Mouse (Mus musculus) ES-E14 (cell line): ENCODE data around the gene 1700016D06Rik. TPM values are rescaled to one million over a fixed set of nuclear protein-coding genes. Genes with fewer than 3 reads are reported as not detected.

Experiments used
- DNase-seq: peaks from one replicate; pipeline ENCODE4 v3.0.0-alpha.2; 2013; ENCODE audit warnings: low read depth, low spot score
- H3K27ac ChIP-seq: 2 replicates; pipeline ENCODE4 v1.5.1; 2012; ENCODE audit warnings: low read depth, mild to moderate bottlenecking, low read length, moderate library complexity, mixed read lengths; ENCODE audit not compliant: poor library complexity, insufficient read depth, severe bottlenecking
- H3K36me3 ChIP-seq: 2 replicates; pipeline ENCODE4 v1.6.1; 2012; ENCODE audit warnings: mild to moderate bottlenecking, low read length, moderate library complexity, mixed read lengths; ENCODE audit not compliant: control insufficient read depth, poor library complexity, insufficient read depth, severe bottlenecking
- H3K4me1 ChIP-seq, 2 experiments: fragments of 150-350 bp in 1 of 2; sonication (generic) in 1 of 2; 2 replicates each; pipeline ENCODE4 v1.6.1; 2012; ENCODE audit warnings: low read length in 2 of 2, mild to moderate bottlenecking in 1 of 2, mixed read lengths in 1 of 2; ENCODE audit not compliant: control insufficient read depth in 2 of 2, insufficient read depth in 2 of 2, poor library complexity in 1 of 2
- H3K4me3 ChIP-seq, 2 experiments: fragments of 150-350 bp in 1 of 2; sonication (generic) in 1 of 2; 2 replicates each; pipeline ENCODE4 v1.5.1; 2012; ENCODE audit warnings: low read length in 2 of 2, low read depth in 1 of 2, mild to moderate bottlenecking in 1 of 2, mixed read lengths in 1 of 2; ENCODE audit not compliant: insufficient read depth in 1 of 2, poor library complexity in 1 of 2, severe bottlenecking in 1 of 2
- H3K9ac ChIP-seq: 2 replicates; pipeline ENCODE4 v1.6.1; 2012; ENCODE audit warnings: low read depth, mild to moderate bottlenecking, low read length, mixed read lengths; ENCODE audit not compliant: poor library complexity, insufficient read depth, severe bottlenecking
- H3K9me3 ChIP-seq: fragments of 150-350 bp; sonication (generic); 2 replicates; pipeline ENCODE4 v1.6.1; 2012; ENCODE audit warnings: low read depth, mild to moderate bottlenecking, low read length; ENCODE audit not compliant: control insufficient read depth, insufficient read depth
- CHD2 ChIP-seq: IDR thresholded peaks from 2 replicates; pipeline ENCODE4 v1.6.1; 2014; ENCODE audit warnings: mild to moderate bottlenecking, low read depth, low read length, inconsistent platforms
- HCFC1 ChIP-seq: IDR thresholded peaks from 2 replicates; pipeline ENCODE4 v1.6.1; 2012; ENCODE audit warnings: low read length, inconsistent platforms, borderline replicate concordance; ENCODE audit not compliant: insufficient read depth
- MAFK ChIP-seq: IDR thresholded peaks from 2 replicates; pipeline ENCODE4 v1.6.1; 2014; ENCODE audit warnings: mild to moderate bottlenecking, low read depth, low read length, inconsistent platforms; ENCODE audit not compliant: insufficient read depth
- ZC3H11A ChIP-seq: IDR thresholded peaks from 2 replicates; pipeline ENCODE4 v1.6.1; 2012; ENCODE audit warnings: low read depth, mild to moderate bottlenecking, inconsistent platforms, low read length, borderline replicate concordance
- ZNF384 ChIP-seq: IDR thresholded peaks from 2 replicates; pipeline ENCODE4 v1.6.1; 2012; ENCODE audit warnings: low read depth, low read length, inconsistent platforms
- in situ Hi-C, 2 experiments: fragments of 600-800 bp; cut with MboI; formaldehyde crosslinking; loops; one replicate each; pipeline ENCODE4 v1.15.1; 2025; ENCODE audit warnings: low sequenced_read_pairs in 2 of 2, inconsistent platforms in 1 of 2; ENCODE audit not compliant: unreplicated experiment in 2 of 2
- total RNA-seq: library from RNA; depleted of rRNA; stranded (reverse); fragments of 300-350 nt; gene quantifications from 2 replicates; pipeline ENCODE4 v1.2.3, GENCODE M21; 2012

The 1700016D06Rik gene
- total RNA-seq, 1 experiment, result 2.1 TPM

- Histone ChIP-seq H3K4me1 (peaks cover 4 to 12% of the 10 kb centered on the region in 2 experiments), H3K4me3 (no peak overlapping the region), H3K9me3 (no peaks in the 10 kb centered on the region), H3K27ac (no peak overlapping the region), H3K9ac (no peak overlapping the region), H3K36me3 (peaks cover 48% of the 10 kb centered on the region)
- in situ Hi-C loops, result no loop called here
- no peak for DNase-seq
- TF ChIP-seq MAFK, result no peak
- TF ChIP-seq ZC3H11A, result no peak
- TF ChIP-seq HCFC1, result no peak
- TF ChIP-seq CHD2, result no peak
- no peak for TF ChIP-seq ZNF384
These were observed 75.8 kb downstream of the 1700016D06Rik start for GRCm38 (mm10) chr8:11625084-11625483.

GRCm38 (mm10) chr8:11619091-11619490, 81.8 kb downstream of the 1700016D06Rik start:
- H3K27ac ChIP-seq, result no peak overlapping the region
- peaks cover 58% of the 10 kb centered on the region for H3K36me3 ChIP-seq
- in situ Hi-C loops, result no loop called here
- no peak overlapping the region for H3K4me3 ChIP-seq
- no peaks in the 10 kb centered on the region for H3K4me1 ChIP-seq
- TF ChIP-seq CHD2, result no peak
- TF ChIP-seq ZC3H11A, result no peak
- TF ChIP-seq ZNF384, result no peak
- no peak for TF ChIP-seq MAFK
- TF ChIP-seq HCFC1, result no peak
- no peak overlapping the region for H3K9ac ChIP-seq
- DNase-seq, result no peak
- no peaks in the 10 kb centered on the region for H3K9me3 ChIP-seq

GRCm38 (mm10) chr8:11618063-11618462, 82.8 kb downstream of the 1700016D06Rik start:
- in situ Hi-C loops, result no loop called here
- no peak overlapping the region for H3K4me3 ChIP-seq
- H3K9me3 ChIP-seq, result no peaks in the 10 kb centered on the region
- H3K4me1 ChIP-seq, result no peaks in the 10 kb centered on the region
- H3K9ac ChIP-seq, result no peak overlapping the region
- no peak overlapping the region for H3K27ac ChIP-seq
- DNase-seq, result no peak
- no peak for TF ChIP-seq MAFK
- no peak for TF ChIP-seq HCFC1
- no peak for TF ChIP-seq CHD2
- TF ChIP-seq ZC3H11A, result no peak
- TF ChIP-seq ZNF384, result no peak
- H3K36me3 ChIP-seq, result peaks cover 62% of the 10 kb centered on the region

DNA sequence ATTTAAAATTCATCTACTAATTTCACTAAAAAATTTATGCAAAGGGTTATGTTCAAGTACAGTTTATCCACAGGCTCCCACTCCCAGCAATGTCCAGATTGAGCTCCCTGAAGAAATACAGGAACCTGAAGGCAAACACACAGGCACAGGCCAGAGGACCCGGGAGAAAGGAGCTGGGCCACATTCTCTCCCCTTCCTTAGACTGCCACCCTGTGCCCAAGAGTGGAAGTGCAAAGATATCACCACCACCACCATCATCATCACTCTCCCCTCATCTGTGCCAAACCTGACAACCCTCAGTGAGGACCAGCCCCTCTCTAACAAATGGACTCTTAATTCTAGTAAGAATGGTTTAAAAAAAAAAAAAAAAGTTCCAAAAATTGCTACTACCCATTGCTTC, 84.6 kb downstream of the 1700016D06Rik start:
- Histone ChIP-seq H3K4me3 (no peak overlapping the region), H3K27ac (no peak overlapping the region), H3K9me3 (no peaks in the 10 kb centered on the region; the same call in 1 of the 2 replicates), H3K4me1 (no peaks in the 10 kb centered on the region), H3K36me3 (peaks cover 64% of the 10 kb centered on the region), H3K9ac (no peak overlapping the region)
- TF ChIP-seq ZC3H11A, result 0 out of 2 replicates have a peak, but pooled peaks have one; percentile 34
- TF ChIP-seq ZNF384, result no peak
- no peak for DNase-seq
- in situ Hi-C loops, result no loop called here

GRCm38 (mm10) chr8:11614126-11614835, 86.6 kb downstream of the 1700016D06Rik start:
- peaks cover 68% of the 10 kb centered on the region for H3K36me3 ChIP-seq

More at GRCm38 (mm10) chr8:11614126-11614835, 86.6 kb downstream of the 1700016D06Rik start:
- TF ChIP-seq ZC3H11A (no peak), HCFC1 (no peak), CHD2 (no peak), ZNF384 (no peak), MAFK (no peak)
- H3K4me1 ChIP-seq, result no peaks in the 10 kb centered on the region
- no peak for DNase-seq
- no peak overlapping the region for H3K27ac ChIP-seq
- H3K9me3 ChIP-seq, result peaks cover 4% of the 10 kb centered on the region
- no peak overlapping the region for H3K4me3 ChIP-seq
- in situ Hi-C loops, result no loop called here
- no peak overlapping the region for H3K9ac ChIP-seq
